Mouse (Mus musculus): ENCODE results near the gene Traf4. TPM values are rescaled to one million over a fixed set of nuclear protein-coding genes. Genes with fewer than 3 reads are reported as not detected.

Traf4 gene
- total RNA-seq, 2 experiments from 2014 or later: 0.51 to 1.3 TPM

Other genes starting within 250 kb of the Traf4 start
- not detected in 2 replicates for gene Sez6, start 234.8 kb downstream of the Traf4 start, total RNA-seq (2015)
- gene Sez6, start 234.8 kb downstream of the Traf4 start, total RNA-seq (2017): not detected in 2 replicates
- 51.2 and 64.5 TPM in 2 replicates for gene Phf12, start 182.8 kb downstream of the Traf4 start, total RNA-seq (2015)
- 21.0 and 26.3 TPM in 2 replicates for gene Phf12, start 182.8 kb downstream of the Traf4 start, total RNA-seq (2017)
- 4.8 and 5.6 TPM in 2 replicates for gene Dhrs13, start 133.3 kb downstream of the Traf4 start, total RNA-seq (2015)
- 3.5 and 5.3 TPM in 2 replicates for gene Dhrs13, start 133.3 kb downstream of the Traf4 start, total RNA-seq (2017)
- 82.9 and 91.4 TPM in 2 replicates for gene Flot2, start 127.7 kb downstream of the Traf4 start, total RNA-seq (2015)
- gene Flot2, start 127.7 kb downstream of the Traf4 start, total RNA-seq (2017): 140 and 141 TPM in 2 replicates
- 14.1 and 19.2 TPM in 2 replicates for gene Eral1, start 85.2 kb downstream of the Traf4 start, total RNA-seq (2015)
- 20.9 and 22.1 TPM in 2 replicates for gene Eral1, start 85.2 kb downstream of the Traf4 start, total RNA-seq (2017)
- 24.0 and 28.2 TPM in 2 replicates for gene Fam222b, start 70.9 kb downstream of the Traf4 start, total RNA-seq (2015)
- gene Fam222b, start 70.9 kb downstream of the Traf4 start, total RNA-seq (2017): 8.5 and 9.1 TPM in 2 replicates
- gene Nek8, start 11.1 kb upstream of the Traf4 start, total RNA-seq (2015): 2.4 and 8.6 TPM in 2 replicates
- 2.1 and 6.9 TPM in 2 replicates for gene Nek8, start 11.1 kb upstream of the Traf4 start, total RNA-seq (2017)
- 0.76 and 2.8 TPM in 2 replicates for gene Tlcd1, start 11.1 kb upstream of the Traf4 start, total RNA-seq (2015)
- 1.0 and 1.3 TPM in 2 replicates for gene Tlcd1, start 11.1 kb upstream of the Traf4 start, total RNA-seq (2017)
- gene Rpl23a, start 18.0 kb upstream of the Traf4 start, total RNA-seq (2015): 2,467 and 2,664 TPM in 2 replicates
- 2,641 and 2,675 TPM in 2 replicates for gene Rpl23a, start 18.0 kb upstream of the Traf4 start, total RNA-seq (2017)
- not detected in 2 replicates for gene Rab34, start 22.8 kb upstream of the Traf4 start, total RNA-seq (2015)
- gene Rab34, start 22.8 kb upstream of the Traf4 start, total RNA-seq (2017): 1.3 TPM in 1 of 2 replicates, not detected in the other
- gene Proca1, start 27.8 kb upstream of the Traf4 start, total RNA-seq (2015): 0.62 and 1.6 TPM in 2 replicates
- 1.1 and 1.3 TPM in 2 replicates for gene Proca1, start 27.8 kb upstream of the Traf4 start, total RNA-seq (2017)
- gene Sdf2, start 80.2 kb upstream of the Traf4 start, total RNA-seq (2015): 64.3 and 75.1 TPM in 2 replicates
- 44.1 and 50.1 TPM in 2 replicates for gene Sdf2, start 80.2 kb upstream of the Traf4 start, total RNA-seq (2017)
- 28.3 and 28.7 TPM in 2 replicates for gene Supt6, start 80.4 kb upstream of the Traf4 start, total RNA-seq (2015)
- gene Supt6, start 80.4 kb upstream of the Traf4 start, total RNA-seq (2017): 27.2 and 36.4 TPM in 2 replicates
- gene 2610507B11Rik, start 96.2 kb upstream of the Traf4 start, total RNA-seq (2015): 33.7 and 43.5 TPM in 2 replicates
- 54.6 and 57.2 TPM in 2 replicates for gene 2610507B11Rik, start 96.2 kb upstream of the Traf4 start, total RNA-seq (2017)
- gene BC030499, start 125.3 kb upstream of the Traf4 start, total RNA-seq (2015): 0.56 TPM in 1 of 2 replicates, not detected in the other
- gene BC030499, start 125.3 kb upstream of the Traf4 start, total RNA-seq (2017): 0.18 and 0.77 TPM in 2 replicates
- gene Spag5, start 135.9 kb upstream of the Traf4 start, total RNA-seq (2015): 23.6 and 31.6 TPM in 2 replicates
- 60.7 and 63.2 TPM in 2 replicates for gene Spag5, start 135.9 kb upstream of the Traf4 start, total RNA-seq (2017)
- gene Aldoc, start 157.4 kb upstream of the Traf4 start, total RNA-seq (2015): 0.62 and 1.7 TPM in 2 replicates
- 1.0 and 1.6 TPM in 2 replicates for gene Aldoc, start 157.4 kb upstream of the Traf4 start, total RNA-seq (2017)
- gene Pigs, start 162.8 kb upstream of the Traf4 start, total RNA-seq (2015): 31.8 and 33.5 TPM in 2 replicates
- gene Pigs, start 162.8 kb upstream of the Traf4 start, total RNA-seq (2017): 21.5 and 22.4 TPM in 2 replicates
- gene Unc119, start 177.9 kb upstream of the Traf4 start, total RNA-seq (2015): 94.0 and 96.6 TPM in 2 replicates
- 54.2 and 56.7 TPM in 2 replicates for gene Unc119, start 177.9 kb upstream of the Traf4 start, total RNA-seq (2017)
- gene Foxn1, start 221.0 kb upstream of the Traf4 start, total RNA-seq (2015): not detected in 2 replicates
- gene Foxn1, start 221.0 kb upstream of the Traf4 start, total RNA-seq (2017): not detected in 2 replicates

All from megakaryocyte, adult 5-6 weeks (primary cell).